Mouse (Mus musculus) cerebellum, adult 2 months (tissue): Measurements from ENCODE around the gene Gm20518.

Experiments
- CTCF ChIP-seq: fragments of 200-500 bp; IDR thresholded peaks from 2 replicates; pipeline ENCODE4 v1.5.1; 2011; ENCODE audit warnings: low read depth, mild to moderate bottlenecking, control low read depth, low read length, moderate library complexity, borderline replicate concordance; ENCODE audit not compliant: insufficient read depth
- POLR2A ChIP-seq: fragments of 200-500 bp; IDR thresholded peaks from 2 replicates; pipeline ENCODE4 v1.6.1; 2011; ENCODE audit warnings: low read length, control low read depth, borderline replicate concordance; ENCODE audit not compliant: insufficient read depth

DNA sequence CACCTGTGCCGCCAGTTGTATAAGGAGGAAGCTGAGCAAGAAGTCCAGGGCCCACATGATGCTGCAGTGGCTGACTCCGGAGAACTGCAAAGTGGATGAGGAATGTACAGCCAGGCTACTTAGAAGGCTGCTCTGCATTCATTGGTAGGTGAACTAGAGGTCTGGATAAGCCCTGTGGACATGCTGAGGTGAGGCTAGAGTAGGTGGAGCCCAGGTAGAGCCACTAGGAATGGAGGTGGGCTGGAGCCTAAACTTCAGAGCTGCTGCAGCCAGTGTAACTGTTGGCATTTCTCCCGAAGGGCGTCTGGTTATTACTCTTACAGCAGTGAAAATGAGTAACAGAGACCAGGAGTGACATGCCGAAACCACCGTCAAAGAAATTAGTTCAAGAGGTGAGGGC, 53.4 kb downstream of the Gm20518 start, which contains the start of gene Car15:
- TF ChIP-seq POLR2A (no peak), CTCF (no peak)
